Mouse (Mus musculus) testis, adult 2 months (tissue): Measurements from ENCODE around the gene Smg6. TPM values are rescaled to one million over a fixed set of nuclear protein-coding genes. Genes with fewer than 3 reads are reported as not detected.
A peak's percentile ranks its signal among the peaks of the same experiment; 100 is the strongest.

Experiments
- H3K27ac ChIP-seq: fragments of 200-500 bp; 2 replicates; pipeline ENCODE4 v1.5.1; 2012; ENCODE audit warnings: low read depth, low read length; ENCODE audit not compliant: control insufficient read depth, insufficient read depth
- H3K27me3 ChIP-seq: fragments of 200-500 bp; 2 replicates; pipeline ENCODE4 v1.6.1; 2012; ENCODE audit warnings: mild to moderate bottlenecking, low read length, moderate library complexity; ENCODE audit not compliant: control insufficient read depth, insufficient read depth
- H3K36me3 ChIP-seq: fragments of 200-500 bp; 2 replicates; pipeline ENCODE4 v1.6.1; 2012; ENCODE audit warnings: mild to moderate bottlenecking, low read length; ENCODE audit not compliant: control insufficient read depth, insufficient read depth
- H3K4me1 ChIP-seq: fragments of 200-500 bp; 2 replicates; pipeline ENCODE4 v1.6.1; 2012; ENCODE audit warnings: low read length; ENCODE audit not compliant: control insufficient read depth, insufficient read depth
- H3K4me3 ChIP-seq: fragments of 200-500 bp; 2 replicates; pipeline ENCODE4 v1.5.1; 2012; ENCODE audit warnings: low read depth, mild to moderate bottlenecking, low read length, moderate library complexity, mixed read lengths; ENCODE audit not compliant: control insufficient read depth
- CTCF ChIP-seq: fragments of 200-500 bp; IDR thresholded peaks from 2 replicates; pipeline ENCODE4 v1.5.1; 2012; ENCODE audit warnings: low read depth, mild to moderate bottlenecking, inconsistent platforms, low read length, moderate library complexity; ENCODE audit not compliant: control insufficient read depth, insufficient read depth, insufficient replicate concordance
- POLR2A ChIP-seq: fragments of 200-500 bp; IDR thresholded peaks from 2 replicates; pipeline ENCODE4 v1.6.1; 2012; ENCODE audit warnings: low read depth, mild to moderate bottlenecking, inconsistent platforms, low read length, moderate library complexity; ENCODE audit not compliant: control insufficient read depth
- polyA plus RNA-seq: library from polyadenylated mRNA; depleted of rRNA; stranded (reverse); fragments of >200 nt; gene quantifications from 2 replicates; pipeline ENCODE4 v1.2.3, GENCODE M21; 2012; rRNA removed

The Smg6 gene
- 76.8 and 83.4 TPM in 2 replicates for polyA plus RNA-seq

- TF ChIP-seq CTCF = peak; percentile 15; the same call in 1 of the 2 replicates
- peak; percentile 89 for TF ChIP-seq POLR2A
- Histone ChIP-seq H3K4me1 (peaks cover 3% of the 10 kb centered on the region), H3K36me3 (peaks cover 6% of the 10 kb centered on the region), H3K27ac (peak within 1 kb of the TSS; percentile 97), H3K4me3 (peak within 1 kb of the TSS; percentile 94), H3K27me3 (no peaks in the 10 kb centered on the region)
These were observed at the start of gene Smg6, which contains the start of gene Srr for GRCm38 (mm10) chr11:74925577-74926387. Gene Smg6 (plus strand): TSS chr11:74925823. Gene Srr (minus strand): TSS chr11:74925948.

GRCm38 (mm10) chr11:74876801-74877200 lies 48.8 kb upstream of the Smg6 start:
- Histone ChIP-seq H3K27me3 (no peaks in the 10 kb centered on the region), H3K4me1 (peaks cover 4% of the 10 kb centered on the region), H3K4me3 (peak overlapping the region; percentile 37; the same call in 1 of the 2 replicates), H3K36me3 (no peaks in the 10 kb centered on the region), H3K27ac (no peak overlapping the region)
- no peak for TF ChIP-seq CTCF

- H3K27ac ChIP-seq = no peak overlapping the region
- no peaks in the 10 kb centered on the region for H3K36me3 ChIP-seq
- no peak overlapping the region for H3K4me3 ChIP-seq
- peaks cover 4% of the 10 kb centered on the region for H3K4me1 ChIP-seq
- H3K27me3 ChIP-seq = no peaks in the 10 kb centered on the region
- TF ChIP-seq CTCF (no peak), POLR2A (no peak)
These were observed 44.6 kb upstream of the Smg6 start for GRCm38 (mm10) chr11:74880999-74881398.

- H3K4me1 ChIP-seq = peaks cover under 1% of the 10 kb centered on the region
- no peak overlapping the region for H3K4me3 ChIP-seq
- TF ChIP-seq CTCF (no peak), POLR2A (no peak)
- no peak overlapping the region for H3K27ac ChIP-seq
- no peaks in the 10 kb centered on the region for H3K36me3 ChIP-seq
- H3K27me3 ChIP-seq = no peaks in the 10 kb centered on the region
These were observed 43.6 kb upstream of the Smg6 start for GRCm38 (mm10) chr11:74881979-74882378.

GRCm38 (mm10) chr11:74883098-74883497 lies 42.5 kb upstream of the Smg6 start:
- H3K4me3 ChIP-seq = no peak overlapping the region
- H3K27me3 ChIP-seq = no peaks in the 10 kb centered on the region
- TF ChIP-seq CTCF = no peak
- no peak for TF ChIP-seq POLR2A
- H3K36me3 ChIP-seq = no peaks in the 10 kb centered on the region
- no peak overlapping the region for H3K27ac ChIP-seq
- H3K4me1 ChIP-seq = no peaks in the 10 kb centered on the region

- Histone ChIP-seq H3K4me3 (no peak overlapping the region), H3K36me3 (no peaks in the 10 kb centered on the region), H3K27ac (no peak overlapping the region), H3K4me1 (peaks cover 6% of the 10 kb centered on the region), H3K27me3 (no peaks in the 10 kb centered on the region)
- TF ChIP-seq CTCF (no peak), POLR2A (no peak)
These were observed 31.0 kb upstream of the Smg6 start for GRCm38 (mm10) chr11:74894619-74895018.

GRCm38 (mm10) chr11:74895980-74896900 lies 29.4 kb upstream of the Smg6 start:
- H3K4me1 ChIP-seq = peaks cover 6% of the 10 kb centered on the region
- no peaks in the 10 kb centered on the region for H3K27me3 ChIP-seq
- no peak for TF ChIP-seq CTCF
- TF ChIP-seq POLR2A = no peak
- H3K27ac ChIP-seq = peak overlapping the region; percentile 69
- H3K4me3 ChIP-seq = peak overlapping the region; percentile 87
- no peaks in the 10 kb centered on the region for H3K36me3 ChIP-seq
